Mouse (Mus musculus): ENCODE measurements at regions not wholly inside any gene's neighbourhood (a gene's known extent, or its start where the extent isn't known, plus 50 kb on each side); places are given as distances from the start of the nearest gene placed in this dataset.

DNA sequence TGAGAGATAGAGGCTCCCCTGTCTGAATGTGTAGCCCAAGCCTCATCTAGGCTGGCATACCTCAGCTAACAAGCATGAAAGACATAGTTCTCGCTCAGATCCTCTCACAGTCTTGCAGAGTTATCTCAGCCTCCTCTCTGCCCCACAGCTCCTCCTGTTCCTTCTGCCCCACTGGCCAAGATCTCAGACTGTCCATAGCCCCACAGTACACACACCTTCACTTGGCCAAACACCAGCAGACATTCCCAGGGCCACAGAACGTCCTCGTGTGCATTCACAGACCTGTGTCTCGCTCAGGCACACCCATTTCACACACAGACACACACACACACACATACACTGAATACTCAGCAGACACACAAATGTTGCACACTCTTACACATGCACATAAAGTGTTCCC lies 87.5 kb upstream of the Prr23a1 start:
- TF ChIP-seq CTCF (conservative IDR thresholded peaks at IDR 0.05 in 1 of 2, IDR thresholded peaks at IDR 0.05 in 1 of 2; ENCODE audit: low read depth in 2 of 2, low read length in 2 of 2): no peak
- no peak for TF ChIP-seq USF1 (IDR thresholded peaks at IDR 0.05; ENCODE audit: low read depth, low read length)
- TF ChIP-seq POLR2A (IDR thresholded peaks at IDR 0.05; ENCODE audit: low read depth, low read length): no peak
- no peak for TF ChIP-seq ZKSCAN1 (IDR thresholded peaks at IDR 0.05; ENCODE audit: borderline replicate concordance, low read depth, low read length)
- no peak for TF ChIP-seq USF2 (conservative IDR thresholded peaks at IDR 0.05; ENCODE audit: low read depth, low read length)
- TF ChIP-seq CHD1 (IDR thresholded peaks at IDR 0.05; ENCODE audit: low read depth, low read length): no peak
- no peak for TF ChIP-seq ELF1 (IDR thresholded peaks at IDR 0.05; ENCODE audit: low read depth, low read length)
- no peak for TF ChIP-seq JUND (conservative IDR thresholded peaks at IDR 0.05; ENCODE audit: low read depth, low read length)
- TF ChIP-seq GABPA (IDR thresholded peaks at IDR 0.05; ENCODE audit: insufficient replicate concordance, low read depth, low read length): no peak
- no peak for TF ChIP-seq UBTF (IDR thresholded peaks at IDR 0.05; ENCODE audit: low read depth, low read length)
- no peak for TF ChIP-seq ETS1 (conservative IDR thresholded peaks at IDR 0.05; ENCODE audit: low read depth, low read length)
- TF ChIP-seq ZNF384 (IDR thresholded peaks at IDR 0.05; ENCODE audit: low read depth, low read length): no peak
- no peak for TF ChIP-seq EP300 (IDR thresholded peaks at IDR 0.05; ENCODE audit: low read length)
- no peak for TF ChIP-seq POLR2AphosphoS2 (IDR thresholded peaks at IDR 0.05; ENCODE audit: low read depth, low read length)
